Mouse (Mus musculus) myocyte (in vitro differentiated cells): ENCODE measurements around the gene 2310007B03Rik. TPM values are rescaled to one million over a fixed set of nuclear protein-coding genes. Genes with fewer than 3 reads are reported as not detected.
A peak's percentile ranks its signal among the peaks of the same experiment; 100 is the strongest.

Source experiments
- H3K27me3 ChIP-seq: one replicate; pipeline ENCODE4 v1.6.1; 2011; ENCODE audit not compliant: control insufficient read depth, insufficient read depth, insufficient read length
- H3K36me3 ChIP-seq: one replicate; pipeline ENCODE4 v1.6.1; 2011; ENCODE audit not compliant: control insufficient read depth, insufficient read depth
- H3K4me2 ChIP-seq: one replicate; pipeline ENCODE4 v1.6.1; 2011; ENCODE audit warnings: low read depth, control low read depth
- H3K4me3 ChIP-seq: one replicate; pipeline ENCODE4 v1.5.1; 2011; ENCODE audit warnings: mild to moderate bottlenecking, control low read depth, moderate library complexity
- H3K79me2 ChIP-seq: one replicate; pipeline ENCODE4 v1.6.1; 2011; ENCODE audit not compliant: control insufficient read depth, insufficient read depth
- H3ac ChIP-seq: one replicate; pipeline ENCODE4 v1.6.1; 2011; ENCODE audit not compliant: control insufficient read depth, insufficient read length
- CEBPB ChIP-seq: IDR thresholded peaks from 2 replicates; pipeline ENCODE4 v1.6.1; 2011; ENCODE audit warnings: mild to moderate bottlenecking, moderate library complexity; ENCODE audit not compliant: poor library complexity, insufficient read depth, severe bottlenecking
- E2F4 ChIP-seq: IDR thresholded peaks from one replicate; pipeline ENCODE4 v1.6.1; 2011; ENCODE audit warnings: mild to moderate bottlenecking, control low read depth, moderate library complexity; ENCODE audit not compliant: insufficient read depth
- MAX ChIP-seq: IDR thresholded peaks from one replicate; pipeline ENCODE4 v1.6.1; 2011; ENCODE audit warnings: low read depth, mild to moderate bottlenecking, control low read depth
- MYOD1 ChIP-seq, 3 experiments: IDR thresholded peaks; one replicate each; pipeline ENCODE4 v1.6.1; 2011; ENCODE audit warnings: control low read depth in 2 of 3, low read depth in 2 of 3, mild to moderate bottlenecking in 2 of 3, moderate library complexity in 1 of 3; ENCODE audit not compliant: insufficient read length in 2 of 3, control insufficient read depth in 1 of 3
- MYOG ChIP-seq, 3 experiments: IDR thresholded peaks; one replicate each; pipeline ENCODE4 v1.6.1; 2011; ENCODE audit warnings: control low read depth in 2 of 3, low read depth in 2 of 3, mild to moderate bottlenecking in 2 of 3; ENCODE audit not compliant: insufficient read length in 2 of 3, control insufficient read depth in 1 of 3, insufficient read depth in 1 of 3
- POLR2A ChIP-seq: IDR thresholded peaks from one replicate; pipeline ENCODE4 v1.6.1; 2011; ENCODE audit warnings: low read depth, mild to moderate bottlenecking, control low read depth, moderate library complexity; ENCODE audit not compliant: insufficient read length
- POLR2AphosphoS2 ChIP-seq: IDR thresholded peaks from one replicate; pipeline ENCODE4 v1.6.1; 2011; ENCODE audit warnings: low read depth, control low read depth; ENCODE audit not compliant: insufficient read length
- REST ChIP-seq: IDR thresholded peaks from one replicate; pipeline ENCODE4 v1.6.1; 2011; ENCODE audit warnings: mild to moderate bottlenecking, control low read depth, moderate library complexity; ENCODE audit not compliant: insufficient read depth, insufficient read length
- SRF ChIP-seq: IDR thresholded peaks from one replicate; pipeline ENCODE4 v1.6.1; 2011; ENCODE audit warnings: low read depth; ENCODE audit not compliant: control insufficient read depth, insufficient read length
- TCF12 ChIP-seq: IDR thresholded peaks from one replicate; pipeline ENCODE4 v1.6.1; 2011; ENCODE audit warnings: mild to moderate bottlenecking, control low read depth; ENCODE audit not compliant: poor library complexity, insufficient read depth, severe bottlenecking
- TCF3 ChIP-seq: IDR thresholded peaks from one replicate; pipeline ENCODE4 v1.6.1; 2011; ENCODE audit warnings: low read depth, control low read depth; ENCODE audit not compliant: insufficient read length
- USF1 ChIP-seq: IDR thresholded peaks from one replicate; pipeline ENCODE4 v1.6.1; 2011; ENCODE audit warnings: low read depth, mild to moderate bottlenecking, control low read depth, moderate library complexity
- polyA plus RNA-seq: library from polyadenylated mRNA; unstranded; fragments of >200 nt; fragmentation: generic; extraction: Trizol; gene quantifications from one replicate; pipeline ENCODE4 v1.2.1, GENCODE M21; 2012; ENCODE audit warnings: missing spikeins

The 2310007B03Rik gene
- polyA plus RNA-seq, 1 experiment: 0.06 TPM

GRCm38 (mm10) chr1:93142871-93143270 is 17.9 kb downstream of the 2310007B03Rik start:
- Histone ChIP-seq H3ac (no peak overlapping the region), H3K36me3 (no peaks in the 10 kb centered on the region), H3K27me3 (no peaks in the 10 kb centered on the region), H3K4me2 (no peak overlapping the region), H3K4me3 (no peak overlapping the region), H3K79me2 (no peaks in the 10 kb centered on the region)
- no peak for TF ChIP-seq MYOD1 (IDR thresholded peaks at IDR 0.05; ENCODE audit: control insufficient read depth in 1 of 3, insufficient read length in 2 of 3, low read depth in 2 of 3)
- no peak for TF ChIP-seq REST
- TF ChIP-seq TCF12: no peak
- no peak for TF ChIP-seq TCF3
- no peak for TF ChIP-seq SRF
- TF ChIP-seq E2F4: no peak
- no peak for TF ChIP-seq POLR2A
- TF ChIP-seq MYOG (IDR thresholded peaks at IDR 0.05; ENCODE audit: control insufficient read depth in 1 of 3, insufficient read depth in 1 of 3, insufficient read length in 2 of 3, low read depth in 2 of 3): no peak
- no peak for TF ChIP-seq USF1
- no peak for TF ChIP-seq POLR2AphosphoS2
- TF ChIP-seq MAX: no peak
- TF ChIP-seq CEBPB: no peak

GRCm38 (mm10) chr1:93139713-93140112 is 21.0 kb downstream of the 2310007B03Rik start:
- TF ChIP-seq MYOG (IDR thresholded peaks at IDR 0.05; ENCODE audit: control insufficient read depth in 1 of 3, insufficient read depth in 1 of 3, insufficient read length in 2 of 3, low read depth in 2 of 3) (peak in 1 of 3 experiments; percentile 48), MYOD1 (IDR thresholded peaks at IDR 0.05; ENCODE audit: control insufficient read depth in 1 of 3, insufficient read length in 2 of 3, low read depth in 2 of 3) (peak in 2 of 3 experiments; percentile 34 to 61), SRF (no peak)
- Histone ChIP-seq H3K4me3 (no peak overlapping the region), H3ac (no peak overlapping the region), H3K4me2 (no peak overlapping the region), H3K27me3 (no peaks in the 10 kb centered on the region), H3K79me2 (no peaks in the 10 kb centered on the region), H3K36me3 (no peaks in the 10 kb centered on the region)

GRCm38 (mm10) chr1:93138534-93138933 is 22.2 kb downstream of the 2310007B03Rik start:
- H3K79me2 ChIP-seq: no peaks in the 10 kb centered on the region
- H3K27me3 ChIP-seq: no peaks in the 10 kb centered on the region
- no peaks in the 10 kb centered on the region for H3K36me3 ChIP-seq
- no peak overlapping the region for H3K4me3 ChIP-seq
- no peak overlapping the region for H3K4me2 ChIP-seq
- H3ac ChIP-seq: no peak overlapping the region
- TF ChIP-seq REST (no peak), POLR2AphosphoS2 (no peak), SRF (no peak)

- Histone ChIP-seq H3K36me3 (no peaks in the 10 kb centered on the region), H3K79me2 (no peaks in the 10 kb centered on the region), H3ac (no peak within 1 kb of the TSS), H3K4me2 (no peak within 1 kb of the TSS), H3K4me3 (no peak within 1 kb of the TSS), H3K27me3 (no peaks in the 10 kb centered on the region)
- no peak for TF ChIP-seq TCF12
- TF ChIP-seq USF1: no peak
Observed at GRCm38 (mm10) chr1:93135036-93135526, 25.7 kb downstream of the 2310007B03Rik start, which contains the start of gene Agxt. Agxt (plus strand) TSS chr1:93135240.

- Histone ChIP-seq H3K4me2 (no peak overlapping the region), H3ac (no peak overlapping the region), H3K36me3 (no peaks in the 10 kb centered on the region), H3K79me2 (no peaks in the 10 kb centered on the region), H3K4me3 (no peak overlapping the region), H3K27me3 (no peaks in the 10 kb centered on the region)
- TF ChIP-seq REST (no peak), TCF12 (no peak), USF1 (no peak), MYOD1 (IDR thresholded peaks at IDR 0.05; ENCODE audit: control insufficient read depth in 1 of 3, insufficient read length in 2 of 3, low read depth in 2 of 3) (no peak), POLR2A (no peak), SRF (no peak), TCF3 (no peak), POLR2AphosphoS2 (no peak), MAX (no peak), E2F4 (no peak), MYOG (IDR thresholded peaks at IDR 0.05; ENCODE audit: control insufficient read depth in 1 of 3, insufficient read depth in 1 of 3, insufficient read length in 2 of 3, low read depth in 2 of 3) (no peak), CEBPB (no peak)
Observed at GRCm38 (mm10) chr1:93132676-93133075, 28.1 kb downstream of the 2310007B03Rik start.
